Mouse (Mus musculus) lung, postnatal 0 days (tissue): ENCODE measurements around the gene Gpr65. TPM values are rescaled to one million over a fixed set of nuclear protein-coding genes. Genes with fewer than 3 reads are reported as not detected.
"Not testable (repeated sequence)": the region's sequence is repeated elsewhere in the genome, so short reads cannot be mapped to it uniquely, and the experiment has no call there.

ENCODE experiments used
- ATAC-seq: fragments of 200-750 bp; cut with Nextera tagmentation; 2 replicates; pipeline ENCODE4 v1.8.0; 2017; ENCODE audit warnings: moderate library complexity
- DNase-seq: peaks from one replicate; pipeline ENCODE4 v3.0.0-alpha.2; 2016; ENCODE audit warnings: low spot score
- H3K27ac ChIP-seq: fragments of 300-500 bp; sonication (generic); 2 replicates; pipeline ENCODE4 v1.5.1; 2014; ENCODE audit warnings: antibody characterized with exemption, mild to moderate bottlenecking, low read length, mixed read lengths
- H3K27me3 ChIP-seq: fragments of 300-500 bp; sonication (generic); replicated peaks from 2 replicates; pipeline ENCODE4 v1.6.1; 2014; ENCODE audit warnings: low read length, mixed read lengths; ENCODE audit not compliant: insufficient read depth
- H3K36me3 ChIP-seq: fragments of 300-500 bp; sonication (generic); 2 replicates; pipeline ENCODE4 v1.6.1; 2014; ENCODE audit warnings: low read length, mixed read lengths; ENCODE audit not compliant: insufficient read depth
- H3K4me1 ChIP-seq: fragments of 300-500 bp; sonication (generic); 2 replicates; pipeline ENCODE4 v1.6.1; 2014; ENCODE audit warnings: antibody characterized with exemption, low read depth, low read length, mixed read lengths; ENCODE audit not compliant: insufficient read depth
- H3K4me2 ChIP-seq: fragments of 300-500 bp; sonication (generic); replicated peaks from 2 replicates; pipeline ENCODE4 v1.6.1; 2014; ENCODE audit warnings: low read depth, mild to moderate bottlenecking, low read length, moderate library complexity, mixed read lengths
- H3K4me3 ChIP-seq: fragments of 300-500 bp; sonication (generic); 2 replicates; pipeline ENCODE4 v1.5.1; 2014; ENCODE audit warnings: low read depth, low read length
- H3K9ac ChIP-seq: fragments of 300-500 bp; sonication (generic); replicated peaks from 2 replicates; pipeline ENCODE4 v1.6.1; 2014; ENCODE audit warnings: low read depth, mild to moderate bottlenecking
- H3K9me3 ChIP-seq: fragments of 300-500 bp; sonication (generic); 2 replicates; pipeline ENCODE4 v1.6.1; 2016; ENCODE audit warnings: low read length, mixed read lengths
- CTCF ChIP-seq: IDR thresholded peaks from 2 replicates; pipeline ENCODE4 v1.5.1; 2016; ENCODE audit warnings: antibody characterized with exemption, mild to moderate bottlenecking
- EP300 ChIP-seq: IDR thresholded peaks from 2 replicates; pipeline ENCODE4 v1.6.1; 2016; ENCODE audit warnings: antibody characterized with exemption, mild to moderate bottlenecking, control low read depth
- WGBS: fragments of 180-500 bp; shearing (Covaris S2); extraction: QIAGEN DNeasy Blood & Tissue Kit; methylation state at CpG from one replicate; pipeline ENCODE4 v1.1.7; 2014; 5-methylcytosine and 5-hydroxymethylcytosine counted together
- polyA plus RNA-seq: library from polyadenylated mRNA; unstranded; fragments of >200 nt; fragmentation: Nextera tagmentation; extraction: Ambion mirVana; gene quantifications from 2 replicates; pipeline ENCODE4 v1.2.1, GENCODE M21; 2015

Gpr65 gene
- polyA plus RNA-seq, 1 experiment from 2014 or later, result 2.3 TPM

DNA sequence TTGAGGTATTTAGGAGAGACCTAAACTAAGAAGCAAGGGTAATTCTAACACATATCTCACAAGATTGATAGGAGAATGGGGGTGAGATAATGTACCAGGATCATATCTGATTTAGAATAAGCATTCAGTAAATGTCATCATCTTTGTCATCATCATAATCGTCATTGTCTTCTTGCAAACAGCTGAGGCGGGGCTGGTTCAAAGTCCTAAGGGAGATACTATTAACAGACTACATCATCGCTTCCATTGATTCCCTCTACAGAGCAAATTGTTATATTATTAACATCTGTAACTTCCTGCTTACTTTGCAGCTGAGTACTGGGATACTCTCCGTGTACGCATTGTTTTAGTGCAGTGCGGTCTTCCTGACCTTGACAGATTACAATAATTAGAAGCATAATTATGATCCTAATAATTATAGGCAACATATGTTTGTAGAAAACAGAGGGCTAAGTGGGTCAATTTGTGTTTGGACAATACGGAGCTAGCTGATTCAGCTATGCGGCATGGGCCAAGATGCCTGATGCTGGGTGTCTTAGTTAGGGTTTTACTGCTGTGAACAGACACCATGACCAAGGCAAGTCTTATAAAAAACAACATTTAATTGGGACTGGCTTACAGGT is 49.4 kb downstream of the Gpr65 start:
- no peaks in the 10 kb centered on the region for H3K9me3 ChIP-seq
- DNase-seq, result peak; percentile 43
- TF ChIP-seq EP300 (peak; percentile 54), CTCF (no peak)

DNA sequence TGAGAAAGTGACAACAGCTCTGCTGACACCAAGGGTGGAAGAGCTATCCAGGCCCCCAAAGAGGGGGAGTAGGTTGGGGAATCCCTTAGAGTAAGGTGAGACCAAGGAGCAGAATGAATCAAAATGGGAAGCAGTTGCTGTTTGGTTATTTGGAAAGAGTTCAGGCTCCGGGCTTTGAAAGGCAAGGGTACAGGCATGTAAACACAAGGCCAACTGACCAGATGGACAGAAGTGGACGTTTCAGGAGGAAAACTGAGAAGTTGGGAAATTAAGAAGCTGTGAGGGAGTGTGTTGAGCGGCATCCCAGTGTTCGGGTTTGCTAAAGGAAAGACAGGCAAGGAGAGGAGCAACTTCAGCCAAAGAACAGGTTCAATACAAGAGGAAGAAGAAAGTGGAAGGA is 54.0 kb downstream of the Gpr65 start:
- H3K4me1 ChIP-seq, result no peaks in the 10 kb centered on the region
- DNase-seq (no peak), ATAC-seq (no peak)
- H3K27me3 ChIP-seq, result no peaks in the 10 kb centered on the region
- TF ChIP-seq EP300 (no peak), CTCF (no peak)
- no peaks in the 10 kb centered on the region for H3K9me3 ChIP-seq
- H3K4me2 ChIP-seq, result no peak overlapping the region
- no peaks in the 10 kb centered on the region for H3K36me3 ChIP-seq
- WGBS, result 67% methylated on average over 4 of the region's 4 CpGs
- H3K9ac ChIP-seq, result no peak overlapping the region
- no peak overlapping the region for H3K4me3 ChIP-seq
- H3K27ac ChIP-seq, result no peak overlapping the region

More for the DNA sequence above, 49.4 kb downstream of the Gpr65 start:
- ATAC-seq, result peak; percentile 85
- H3K27me3 ChIP-seq, result no peaks in the 10 kb centered on the region
- no peak overlapping the region for H3K4me2 ChIP-seq
- H3K36me3 ChIP-seq, result no peaks in the 10 kb centered on the region
- H3K9ac ChIP-seq, result no peak overlapping the region
- H3K4me1 ChIP-seq, result no peaks in the 10 kb centered on the region
- no peak overlapping the region for H3K4me3 ChIP-seq
- WGBS, result 67% methylated on average over 8 of the region's 8 CpGs
- H3K27ac ChIP-seq, result no peak overlapping the region

DNA sequence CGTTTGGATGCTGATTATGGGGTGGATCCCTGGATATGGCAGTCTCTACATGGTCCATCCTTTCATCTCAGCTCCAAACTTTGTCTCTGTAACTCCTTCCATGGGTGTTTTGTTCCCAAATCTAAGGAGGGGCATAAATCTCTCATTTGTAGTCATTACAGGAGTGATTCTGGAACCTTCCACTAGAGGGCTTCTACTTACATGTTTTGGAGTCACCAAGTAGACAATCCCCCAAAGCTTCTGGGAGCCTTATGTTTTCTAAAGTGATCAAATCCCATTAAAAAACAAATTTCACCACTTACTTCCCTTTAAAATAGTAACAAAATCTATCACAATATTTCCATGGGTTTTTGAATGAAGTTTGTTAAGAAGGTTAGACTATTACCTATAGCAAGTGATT is 55.7 kb downstream of the Gpr65 start:
- not testable (repeated sequence) for H3K4me1 ChIP-seq, H3K27ac ChIP-seq, H3K9ac ChIP-seq, H3K36me3 ChIP-seq, H3K9me3 ChIP-seq, H3K27me3 ChIP-seq, H3K4me2 ChIP-seq, H3K4me3 ChIP-seq, ATAC-seq
- TF ChIP-seq CTCF, result peak; percentile 66
- no CpG with 5 or more reads among the region's 1 CpGs for WGBS
- peak; percentile 47 for DNase-seq

Other genes starting within 250 kb of the Gpr65 start
- gene Galc, start 9.2 kb upstream of the Gpr65 start, polyA plus RNA-seq, result 10.7 and 13.8 TPM in 2 replicates